Mouse (Mus musculus) cerebellum, adult 2 months (tissue): ENCODE results near the gene Gjc3. TPM values are rescaled to one million over a fixed set of nuclear protein-coding genes. Genes with fewer than 3 reads are reported as not detected.
"Not testable (repeated sequence)": the region's sequence is repeated elsewhere in the genome, so short reads cannot be mapped to it uniquely, and the experiment has no call there.

Experiments used
- DNase-seq, 2 experiments: peaks; one replicate each; pipeline ENCODE4 v3.0.0; 2021
- H3K27ac ChIP-seq: fragments of 200-500 bp; 2 replicates; pipeline ENCODE4 v1.5.1; 2012; ENCODE audit warnings: low read length, control low read depth, inconsistent platforms; ENCODE audit not compliant: insufficient read depth
- H3K27me3 ChIP-seq: fragments of 200-500 bp; 2 replicates; pipeline ENCODE4 v1.6.1; 2012; ENCODE audit warnings: inconsistent platforms, mild to moderate bottlenecking, low read length, moderate library complexity; ENCODE audit not compliant: control insufficient read depth, insufficient read depth
- H3K4me1 ChIP-seq: fragments of 200-500 bp; 2 replicates; pipeline ENCODE4 v1.6.1; 2011; ENCODE audit warnings: low read length; ENCODE audit not compliant: control insufficient read depth, insufficient read depth
- H3K4me3 ChIP-seq: fragments of 200-500 bp; replicated peaks from 2 replicates; pipeline ENCODE3; 2011; ENCODE audit warnings: mild to moderate bottlenecking, low read depth, low read length, control low read depth; ENCODE audit not compliant: insufficient read depth
- CTCF ChIP-seq: fragments of 200-500 bp; IDR thresholded peaks from 2 replicates; pipeline ENCODE4 v1.5.1; 2011; ENCODE audit warnings: low read depth, mild to moderate bottlenecking, control low read depth, low read length, moderate library complexity, borderline replicate concordance; ENCODE audit not compliant: insufficient read depth
- POLR2A ChIP-seq: fragments of 200-500 bp; IDR thresholded peaks from 2 replicates; pipeline ENCODE4 v1.6.1; 2011; ENCODE audit warnings: low read length, control low read depth, borderline replicate concordance; ENCODE audit not compliant: insufficient read depth
- WGBS: fragments of 180-500 bp; shearing (Covaris S2); methylation state at CpG from one replicate; pipeline ENCODE4 v1.1.7; 2018; 5-methylcytosine and 5-hydroxymethylcytosine counted together
- polyA plus RNA-seq: library from polyadenylated mRNA; depleted of rRNA; stranded (reverse); fragments of >200 nt; gene quantifications from 2 replicates; pipeline ENCODE4 v1.2.3, GENCODE M21; 2012

Gjc3 gene
- polyA plus RNA-seq, 1 experiment, result 85.7 TPM

- Histone ChIP-seq H3K27me3 (no peaks in the 10 kb centered on the region), H3K4me1 (no peaks in the 10 kb centered on the region), H3K27ac (no peak overlapping the region), H3K4me3 (no peak overlapping the region)
- no peak for DNase-seq
- TF ChIP-seq CTCF (no peak), POLR2A (no peak)
- WGBS, result 83% methylated on average over 4 of the region's 4 CpGs
Measured at GRCm38 (mm10) chr5:137940948-137941347, 21.9 kb downstream of the Gjc3 start.

DNA sequence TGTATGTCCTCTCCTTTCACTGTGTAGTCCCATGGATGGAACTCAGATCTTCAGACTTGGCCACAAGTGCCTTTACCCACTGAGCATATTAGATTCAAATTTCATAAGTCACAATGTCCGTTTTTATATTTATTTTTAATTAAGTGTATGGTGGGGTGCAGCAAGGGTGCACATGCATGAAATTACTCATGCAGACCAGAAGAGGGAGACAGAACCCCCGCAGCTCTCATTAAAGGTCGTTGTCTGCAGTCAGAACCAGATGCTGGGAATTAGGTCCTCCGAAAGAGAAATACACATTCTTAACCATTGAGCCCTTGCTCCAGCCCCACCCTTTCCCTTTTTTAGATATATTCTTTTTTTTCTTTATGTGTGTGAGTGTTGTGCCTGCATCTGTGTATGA lies 25.7 kb downstream of the Gjc3 start:
- no peak overlapping the region for H3K4me3 ChIP-seq
- WGBS, result 65% methylated on average over 4 of the region's 4 CpGs
- H3K27ac ChIP-seq, result no peak overlapping the region
- DNase-seq, result no peak
- TF ChIP-seq CTCF (no peak), POLR2A (no peak)
- H3K4me1 ChIP-seq, result no peaks in the 10 kb centered on the region
- no peaks in the 10 kb centered on the region for H3K27me3 ChIP-seq

DNA sequence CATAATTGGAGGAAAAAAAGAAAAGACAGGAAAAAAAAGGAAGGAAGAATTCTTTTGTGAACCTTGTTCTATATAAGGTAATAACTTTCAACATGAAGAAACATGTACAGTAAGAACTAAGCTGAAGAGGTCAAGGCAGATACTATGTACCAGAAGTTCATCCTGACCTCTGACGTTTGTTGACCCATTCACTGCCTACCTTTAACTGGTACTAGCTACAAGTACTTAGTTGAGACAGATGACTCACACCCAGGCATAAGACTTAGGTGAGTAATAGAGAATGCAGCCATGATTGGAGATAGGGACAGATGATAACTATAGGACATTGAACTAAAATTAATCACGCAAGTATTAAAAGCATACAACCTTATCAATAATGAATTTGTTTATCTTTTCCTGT lies 26.4 kb downstream of the Gjc3 start:
- TF ChIP-seq POLR2A (no peak), CTCF (no peak)
- WGBS, result 88% methylated on average over 2 of the region's 2 CpGs
- H3K27me3 ChIP-seq, result no peaks in the 10 kb centered on the region

DNA sequence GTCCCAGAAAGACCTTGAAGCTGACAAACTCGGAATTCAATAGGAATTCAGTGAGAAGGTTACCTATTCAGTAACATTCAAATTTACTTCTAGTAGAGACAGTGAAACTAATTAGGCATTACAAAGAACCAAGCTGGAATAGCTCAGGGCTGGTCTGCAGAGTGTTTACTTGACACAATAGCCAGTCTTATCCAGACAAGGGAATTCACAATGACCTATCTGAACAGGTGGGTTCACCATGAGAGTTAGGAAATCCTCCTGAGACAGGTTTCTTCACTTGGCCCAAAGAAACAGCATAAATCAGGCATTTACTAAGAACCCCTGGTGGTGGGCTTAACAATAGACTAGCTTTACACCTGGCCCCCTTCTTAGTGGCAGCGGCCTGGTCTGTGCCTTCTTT lies 29.0 kb downstream of the Gjc3 start:
- H3K4me1 ChIP-seq, H3K4me3 ChIP-seq, DNase-seq, H3K27me3 ChIP-seq, H3K27ac ChIP-seq: not testable (repeated sequence)
- 70% methylated on average over 2 of the region's 2 CpGs for WGBS

More for the DNA sequence above, 26.4 kb downstream of the Gjc3 start:
- Histone ChIP-seq H3K27ac (no peak overlapping the region), H3K4me3 (no peak overlapping the region), H3K4me1 (no peaks in the 10 kb centered on the region)
- DNase-seq, result no peak

- Histone ChIP-seq H3K27ac (no peak overlapping the region), H3K4me3 (no peak overlapping the region), H3K4me1 (no peaks in the 10 kb centered on the region), H3K27me3 (no peaks in the 10 kb centered on the region)
- TF ChIP-seq POLR2A (no peak), CTCF (no peak)
- DNase-seq, result no peak
- WGBS, result 77% methylated on average over 11 of the region's 11 CpGs
Measured at GRCm38 (mm10) chr5:137928439-137928838, 34.5 kb downstream of the Gjc3 start.

DNA sequence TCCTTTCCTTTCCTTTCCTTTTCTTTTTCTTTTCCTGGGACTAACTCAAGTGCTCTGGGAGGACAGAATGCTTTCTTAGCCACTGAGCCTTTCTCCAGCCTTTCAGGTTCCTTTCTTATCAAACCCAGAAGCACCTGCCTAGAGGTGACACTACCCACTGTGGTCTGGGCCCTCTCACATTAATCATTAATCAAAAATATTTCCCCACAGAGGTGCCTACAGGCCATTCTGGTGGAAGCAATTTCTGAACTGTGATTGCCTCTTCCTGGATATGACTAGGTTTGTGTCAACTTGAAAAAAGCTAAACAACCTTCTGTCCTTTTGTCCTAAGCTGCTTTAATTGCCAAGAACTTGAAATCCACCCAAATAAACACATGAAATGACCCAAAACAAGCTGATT lies 40.7 kb downstream of the Gjc3 start:
- Histone ChIP-seq H3K27me3 (no peaks in the 10 kb centered on the region; the same call in 1 of the 2 replicates), H3K4me3 (no peak overlapping the region), H3K4me1 (no peaks in the 10 kb centered on the region), H3K27ac (no peak overlapping the region)
- no peak for DNase-seq
- no peak for TF ChIP-seq POLR2A
- TF ChIP-seq CTCF, result no peak

DNA sequence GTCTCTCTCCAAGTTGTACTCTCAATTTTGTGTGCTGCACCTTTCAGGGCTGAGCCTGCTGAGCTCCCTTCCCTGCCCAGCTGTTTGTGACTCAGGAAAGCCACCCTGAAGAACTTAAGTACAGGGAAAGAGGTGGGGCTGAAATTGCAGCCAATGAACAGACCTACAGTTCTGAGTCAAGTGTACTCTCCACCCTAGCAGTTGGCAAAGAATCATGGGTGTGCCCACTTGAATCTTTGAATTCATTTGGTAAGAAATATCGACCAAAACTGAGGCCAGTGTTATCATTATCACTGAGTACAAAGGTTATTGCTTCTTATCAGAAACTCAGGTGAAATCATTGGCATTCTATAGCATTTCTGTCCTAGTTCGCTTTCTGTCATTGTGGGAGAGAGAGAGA lies 41.4 kb downstream of the Gjc3 start, which contains the start of gene Cyp3a13:
Cyp3a13 (minus strand) TSS at position 88 of the 400 bp plus-strand sequence.
- WGBS, result 41% methylated on average over 2 of the region's 2 CpGs
- Histone ChIP-seq H3K4me1 (no peaks in the 10 kb centered on the region), H3K27ac (no peak within 1 kb of the TSS), H3K4me3 (no peak within 1 kb of the TSS), H3K27me3 (no peaks in the 10 kb centered on the region; the same call in 1 of the 2 replicates)
- no peak for DNase-seq
- no peak for TF ChIP-seq POLR2A
- TF ChIP-seq CTCF, result no peak

GRCm38 (mm10) chr5:137915550-137915949 lies 47.3 kb downstream of the Gjc3 start:
- 40% methylated on average over 6 of the region's 6 CpGs for WGBS
- Histone ChIP-seq H3K4me3 (no peak overlapping the region), H3K27ac (0 out of 2 replicates have a peak overlapping the region, but pooled peaks have one; percentile 16), H3K4me1 (no peaks in the 10 kb centered on the region; the same call in 1 of the 2 replicates), H3K27me3 (no peaks in the 10 kb centered on the region)
- peak; percentile 28 to 72 for DNase-seq
- TF ChIP-seq CTCF (no peak), POLR2A (no peak)
